Mouse (Mus musculus) urinary bladder, adult 2 months (tissue): ENCODE results near the gene Vsig10. TPM values are rescaled to one million over a fixed set of nuclear protein-coding genes. Genes with fewer than 3 reads are reported as not detected.
A peak's percentile ranks its signal among the peaks of the same experiment; 100 is the strongest.
"Not testable (repeated sequence)": the region's sequence is repeated elsewhere in the genome, so short reads cannot be mapped to it uniquely, and the experiment has no call there.

Source experiments
- DNase-seq: peaks from one replicate; pipeline ENCODE4 v3.0.0; 2022; ENCODE audit warnings: low spot score
- polyA plus RNA-seq: library from polyadenylated mRNA; depleted of rRNA; stranded (reverse); fragments of >200 nt; gene quantifications from 2 replicates; pipeline ENCODE4 v1.2.3, GENCODE M21; 2012

Gene Vsig10
- polyA plus RNA-seq, 1 experiment: 35.6 TPM

- no peak for DNase-seq
Observed at GRCm38 (mm10) chr5:117303691-117304579, 14.9 kb upstream of the Vsig10 start.

GRCm38 (mm10) chr5:117304947-117305346, 13.9 kb upstream of the Vsig10 start:
- DNase-seq: no peak

- no peak for DNase-seq
Observed at GRCm38 (mm10) chr5:117305754-117306153, 13.1 kb upstream of the Vsig10 start.

DNA sequence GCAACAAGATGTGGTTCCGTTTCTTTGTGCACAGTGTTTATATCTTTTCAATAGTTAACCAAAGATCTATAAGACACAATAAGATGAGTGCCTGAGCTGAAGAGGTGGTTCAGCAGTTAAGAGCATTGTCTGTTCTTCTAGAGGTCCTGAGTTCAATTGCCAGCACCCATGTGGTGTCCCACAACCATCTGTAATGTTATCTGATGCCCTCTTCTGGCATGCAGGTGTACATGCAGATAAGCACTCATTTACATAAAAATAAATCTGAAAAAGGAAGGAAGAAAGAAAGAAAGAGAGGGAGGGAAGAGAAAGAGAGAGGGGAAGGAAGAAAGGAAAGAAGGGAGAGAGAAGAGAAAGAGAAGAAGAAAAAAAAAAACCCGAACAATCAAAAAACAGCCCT, 12.1 kb upstream of the Vsig10 start:
- no peak for DNase-seq

DNA sequence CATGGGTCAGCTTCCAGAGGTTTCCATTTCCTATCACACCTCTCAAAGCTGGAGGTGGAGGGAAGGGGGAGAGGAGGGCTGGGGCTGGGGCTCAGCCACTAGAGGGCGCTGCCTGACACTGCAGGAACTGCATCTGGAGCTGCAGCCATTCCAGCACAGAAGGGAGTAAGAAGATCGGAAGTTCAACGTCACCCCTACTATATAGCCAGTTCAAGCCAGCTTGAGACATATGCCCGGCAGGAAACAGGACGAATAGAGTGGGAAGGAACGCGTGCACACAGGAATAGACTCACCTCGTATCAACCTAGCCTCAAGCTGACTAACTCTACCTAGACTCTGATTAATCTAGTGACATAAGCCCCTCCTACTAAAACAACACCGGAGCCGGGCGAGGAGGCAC, 11.2 kb upstream of the Vsig10 start:
- peak; percentile 63 for DNase-seq

DNA sequence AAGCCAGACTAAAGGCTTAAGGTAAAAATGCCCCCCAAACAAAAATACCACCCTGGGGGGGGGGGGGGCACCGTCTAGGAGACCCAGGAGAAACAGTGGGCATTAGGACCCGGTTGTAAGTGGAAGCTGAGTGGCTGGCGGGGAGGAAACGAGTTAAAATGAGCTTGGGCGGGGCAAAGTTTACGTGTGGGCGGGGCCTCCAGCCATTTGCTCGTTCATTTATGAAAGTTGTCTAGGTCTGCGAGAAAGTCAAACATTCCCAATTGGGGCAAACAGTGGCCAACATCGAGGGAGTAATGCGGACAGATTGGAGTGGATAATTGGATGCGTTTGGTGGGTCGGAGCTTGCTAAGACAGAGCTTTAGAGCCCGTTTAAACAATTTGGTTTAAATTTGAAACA, 5.5 kb upstream of the Vsig10 start:
- DNase-seq: peak; percentile 38

GRCm38 (mm10) chr5:117313909-117314308, 5.0 kb upstream of the Vsig10 start:
- no peak for DNase-seq

DNA sequence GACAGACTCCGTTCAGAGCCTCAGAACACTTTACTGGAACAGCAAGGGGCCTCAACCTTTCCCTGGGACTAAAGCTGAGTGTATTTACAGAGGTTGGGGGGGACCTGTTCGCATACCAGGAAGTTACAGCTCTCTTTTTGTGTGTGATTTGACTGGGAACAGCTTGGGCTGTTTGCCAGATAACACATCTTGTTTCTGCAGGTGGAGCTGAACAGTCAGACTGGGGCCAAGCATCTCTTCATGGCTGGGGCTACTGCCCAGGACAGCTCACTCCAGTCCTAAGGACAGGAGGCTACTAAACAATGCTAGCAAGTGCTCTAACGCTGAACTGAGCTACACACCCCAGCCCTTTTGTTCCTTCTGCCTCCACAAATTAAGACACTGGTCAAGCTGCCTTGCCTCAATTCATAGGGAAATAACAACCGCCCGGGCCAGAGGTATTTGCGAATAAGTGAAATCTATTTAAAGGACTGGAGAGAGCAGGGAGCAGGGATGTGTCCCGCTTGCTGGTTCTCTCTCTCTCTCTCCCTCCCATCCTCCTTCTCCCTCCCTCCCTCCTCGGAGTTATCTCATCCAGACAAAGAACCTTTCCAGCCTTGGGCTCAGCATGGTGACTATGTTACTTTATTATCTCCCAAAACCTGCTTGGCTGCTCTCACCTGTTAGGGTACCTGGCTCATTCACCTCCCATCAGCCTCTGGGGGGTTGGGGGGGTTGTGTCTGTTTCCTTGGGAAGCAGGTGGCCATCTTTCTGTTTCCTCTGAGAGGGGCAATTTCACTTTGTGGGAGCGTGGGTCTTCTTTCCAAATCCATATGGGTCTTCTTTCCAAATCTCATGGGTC, 4.1 kb upstream of the Vsig10 start:
- DNase-seq: no peak

- DNase-seq: no peak
Observed at GRCm38 (mm10) chr5:117323751-117324150, 4.9 kb downstream of the Vsig10 start.

DNA sequence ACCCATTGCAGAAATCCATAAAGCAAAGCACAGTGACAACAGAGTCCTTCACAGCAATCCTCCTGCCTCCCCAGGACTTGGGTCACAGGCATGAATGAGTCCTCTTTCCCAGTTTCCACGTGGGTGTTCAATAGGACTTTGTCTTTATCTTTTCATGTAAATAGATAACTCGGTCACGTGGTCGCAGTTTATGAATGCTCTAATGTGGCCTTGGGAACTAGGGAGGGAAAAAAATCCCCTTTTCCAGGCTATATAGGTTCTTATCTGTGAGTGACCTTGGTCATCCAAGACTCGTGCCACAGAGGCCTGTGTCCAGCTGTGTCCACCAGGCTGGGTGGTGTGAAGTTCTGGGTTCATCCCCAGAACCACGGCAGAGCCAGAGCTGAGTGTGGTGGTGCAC, 7.5 kb downstream of the Vsig10 start:
- DNase-seq: no peak

GRCm38 (mm10) chr5:117330457-117330856, 11.6 kb downstream of the Vsig10 start:
- DNase-seq: no peak

- DNase-seq: no peak
Observed at GRCm38 (mm10) chr5:117337999-117338398, 19.1 kb downstream of the Vsig10 start.

- no peak for DNase-seq
Observed at GRCm38 (mm10) chr5:117338503-117338902, 19.6 kb downstream of the Vsig10 start.

- no peak for DNase-seq
Observed at GRCm38 (mm10) chr5:117340081-117340480, 21.2 kb downstream of the Vsig10 start.

GRCm38 (mm10) chr5:117341896-117342295, 23.0 kb downstream of the Vsig10 start:
- no peak for DNase-seq

GRCm38 (mm10) chr5:117344496-117344895, 25.6 kb downstream of the Vsig10 start:
- not testable (repeated sequence) for DNase-seq

DNA sequence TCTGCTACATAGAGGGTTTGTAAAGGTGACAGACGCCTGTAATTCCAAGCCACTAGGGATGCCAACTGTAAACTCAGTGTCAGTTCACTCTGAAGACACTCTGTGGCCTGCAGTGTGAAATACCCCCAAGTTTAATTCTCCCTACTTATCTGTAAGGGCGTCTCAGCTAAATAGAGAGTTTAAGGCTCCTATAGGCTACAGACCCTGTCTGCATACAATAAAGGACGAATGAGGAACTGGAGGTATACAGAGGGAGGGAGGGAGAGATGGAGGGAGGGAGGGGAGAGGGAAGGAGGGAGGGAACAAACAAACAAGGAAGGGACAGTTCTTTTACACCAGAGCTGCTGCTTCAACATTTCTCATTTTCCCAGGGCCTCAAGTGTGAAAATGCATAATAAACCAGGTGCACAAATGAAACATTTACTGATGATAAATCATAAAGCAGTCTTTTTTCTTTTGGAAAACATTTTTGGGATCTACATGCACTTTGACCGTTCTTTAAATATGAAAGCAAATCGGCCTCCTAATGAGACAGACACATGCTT, 26.6 kb downstream of the Vsig10 start:
- no peak for DNase-seq

DNA sequence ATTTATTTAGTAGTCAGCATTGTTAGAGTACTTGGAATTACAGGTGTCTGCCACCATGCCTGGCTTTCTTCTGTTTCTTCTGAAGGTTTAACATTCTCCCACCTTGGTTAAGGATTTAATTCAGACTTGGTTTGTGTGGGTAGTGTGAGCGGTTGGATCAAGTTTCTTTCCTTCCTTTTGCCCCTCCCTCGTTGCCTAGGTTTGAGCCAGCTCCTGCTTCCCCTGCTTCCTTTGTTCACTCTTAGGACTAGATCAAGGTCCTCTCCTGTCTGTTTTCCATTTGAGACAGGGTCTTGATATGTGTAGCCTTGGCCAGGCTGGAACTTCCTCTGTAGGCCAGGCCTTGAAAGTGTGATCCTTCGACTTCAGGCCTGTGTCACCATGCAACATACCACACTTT, 27.4 kb downstream of the Vsig10 start:
- DNase-seq: no peak

DNA sequence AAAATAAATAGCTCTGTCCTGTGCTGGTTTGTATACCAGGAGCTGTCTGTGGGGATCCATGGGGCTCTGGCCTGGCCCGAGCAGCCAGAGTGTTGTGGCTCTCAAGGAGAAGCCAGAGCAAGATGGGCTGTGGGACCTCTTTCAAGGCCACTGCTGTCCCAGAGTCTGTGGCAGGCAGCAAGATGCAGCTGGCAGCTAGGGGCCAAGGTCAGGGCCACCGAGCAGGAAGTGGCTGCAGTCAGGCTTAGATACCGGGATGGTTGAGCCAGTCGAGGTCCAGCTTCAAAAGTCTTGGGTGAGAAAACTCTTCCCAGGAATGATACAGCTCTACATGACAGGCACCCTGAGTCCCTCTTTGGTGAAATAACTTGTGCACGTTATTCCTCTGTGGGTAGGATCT, 28.1 kb downstream of the Vsig10 start:
- no peak for DNase-seq

DNA sequence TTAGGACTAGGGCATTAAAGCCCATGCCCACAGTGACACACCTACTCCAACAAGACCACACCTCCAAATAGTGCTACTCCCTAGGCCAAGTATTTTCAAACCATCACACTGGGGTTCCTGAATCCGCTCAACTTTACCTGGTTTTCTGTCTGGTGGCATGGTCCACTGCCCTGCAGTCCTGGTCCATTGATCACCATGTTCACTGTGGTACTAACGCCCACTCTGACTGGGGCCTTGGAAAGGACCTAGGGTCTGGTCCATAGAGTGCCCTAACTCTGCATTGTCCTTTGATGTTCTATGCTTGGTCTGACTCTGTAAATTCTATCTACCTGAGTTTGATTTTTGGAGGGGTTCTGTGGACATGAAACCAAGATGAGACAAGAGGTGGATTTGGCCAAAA, 29.0 kb downstream of the Vsig10 start:
- DNase-seq: no peak

DNA sequence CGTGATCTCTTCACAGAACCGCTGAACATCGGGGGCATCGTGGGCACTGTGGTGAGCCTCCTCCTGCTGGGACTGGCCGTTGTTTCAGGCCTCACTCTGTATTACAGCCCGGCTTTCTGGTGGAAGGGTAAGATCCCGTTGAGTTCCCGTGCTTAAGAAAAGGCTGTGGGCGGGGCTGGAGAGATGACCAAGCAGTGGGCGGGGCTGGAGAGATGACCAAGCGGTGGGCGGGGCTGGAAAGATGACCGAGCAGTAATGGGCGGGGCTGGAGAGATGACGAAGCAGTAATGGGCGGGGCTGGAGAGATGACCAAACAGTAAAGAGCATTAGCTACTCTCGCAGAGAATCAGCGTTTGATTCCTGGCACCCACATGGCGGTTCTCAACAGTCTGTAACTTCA, 29.4 kb downstream of the Vsig10 start:
- no peak for DNase-seq

DNA sequence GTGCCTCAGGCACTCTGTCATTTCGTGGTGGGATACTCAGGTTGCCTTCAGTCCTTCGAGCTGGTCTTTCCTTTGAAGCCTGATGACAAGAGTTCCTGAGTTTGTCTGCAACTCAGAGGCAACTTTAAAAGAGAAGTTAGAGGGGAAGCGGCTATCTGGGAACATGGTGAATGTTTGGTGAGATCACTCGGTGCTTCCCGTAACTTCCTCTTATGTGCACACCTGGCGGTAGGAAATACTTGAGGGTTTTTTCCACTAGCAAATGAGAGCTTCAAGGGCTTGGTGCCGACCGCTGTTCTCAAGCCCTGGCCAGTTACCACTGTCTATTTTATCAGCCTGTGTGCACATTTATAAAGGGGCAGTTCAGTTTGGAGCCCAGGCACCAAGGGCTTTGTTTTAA, 35.2 kb downstream of the Vsig10 start:
- no peak for DNase-seq
